Mouse (Mus musculus): ENCODE measurements around the gene Kirrel3. TPM values are rescaled to one million over a fixed set of nuclear protein-coding genes. Genes with fewer than 3 reads are reported as not detected.
A peak's percentile ranks its signal among the peaks of the same experiment; 100 is the strongest.

The Kirrel3 gene
- polyA plus RNA-seq, 1 experiment from 2014 or later, result 4.0 TPM

GRCm38 (mm10) chr9:34983513-34984462 lies 498.1 kb downstream of the Kirrel3 start:
- DNase-seq (ENCODE audit: low spot score), result peak; percentile 31
- H3K27ac ChIP-seq (replicated peaks), result peak overlapping the region; percentile 64
- 44% methylated on average over 12 of the region's 12 CpGs for WGBS

GRCm38 (mm10) chr9:34986156-34986555 lies 500.5 kb downstream of the Kirrel3 start:
- no peak for DNase-seq (ENCODE audit: low spot score)
- H3K4me3 ChIP-seq, result no peak overlapping the region
- no peak overlapping the region for H3K27ac ChIP-seq (replicated peaks)
- H3K27me3 ChIP-seq (ENCODE audit: low read depth, poor library complexity, severe bottlenecking), result no peaks in the 10 kb centered on the region
- no peaks in the 10 kb centered on the region for H3K36me3 ChIP-seq
- no peaks in the 10 kb centered on the region for H3K9me3 ChIP-seq (replicated peaks)
- peaks cover 9% of the 10 kb centered on the region for H3K4me1 ChIP-seq

More at GRCm38 (mm10) chr9:34983513-34984462, 498.1 kb downstream of the Kirrel3 start:
- H3K36me3 ChIP-seq, result no peaks in the 10 kb centered on the region
- peak overlapping the region; percentile 30 for H3K4me3 ChIP-seq
- no peaks in the 10 kb centered on the region for H3K27me3 ChIP-seq (ENCODE audit: low read depth, poor library complexity, severe bottlenecking)
- H3K4me1 ChIP-seq, result peaks cover 9% of the 10 kb centered on the region
- no peaks in the 10 kb centered on the region; the same call in 1 of the 2 replicates for H3K9me3 ChIP-seq (replicated peaks)

- H3K4me1 ChIP-seq, result peaks cover 14% of the 10 kb centered on the region
- WGBS, result 90% methylated on average over 12 of the region's 12 CpGs
- H3K4me3 ChIP-seq, result no peak overlapping the region
- H3K27ac ChIP-seq (replicated peaks), result no peak overlapping the region
- no peaks in the 10 kb centered on the region for H3K36me3 ChIP-seq
- no peak for DNase-seq (ENCODE audit: low spot score)
- H3K27me3 ChIP-seq (ENCODE audit: low read depth, poor library complexity, severe bottlenecking), result no peaks in the 10 kb centered on the region
- H3K9me3 ChIP-seq (replicated peaks), result no peaks in the 10 kb centered on the region
Observed at GRCm38 (mm10) chr9:34987422-34988148, 501.9 kb downstream of the Kirrel3 start.

- Histone ChIP-seq H3K27me3 (ENCODE audit: low read depth, poor library complexity, severe bottlenecking) (no peaks in the 10 kb centered on the region; the same call in 1 of the 2 replicates), H3K36me3 (no peaks in the 10 kb centered on the region), H3K27ac (replicated peaks) (no peak overlapping the region), H3K4me1 (peaks cover 13% of the 10 kb centered on the region), H3K4me3 (no peak overlapping the region), H3K9me3 (replicated peaks) (no peaks in the 10 kb centered on the region)
- WGBS, result 83% methylated on average over 3 of the region's 3 CpGs
- no peak for DNase-seq (ENCODE audit: low spot score)
Observed at GRCm38 (mm10) chr9:34988683-34989082, 503.0 kb downstream of the Kirrel3 start.

- no peak for DNase-seq (ENCODE audit: low spot score)
- WGBS, result 51% methylated on average over 4 of the region's 4 CpGs
- H3K4me3 ChIP-seq, result no peak overlapping the region
Observed at GRCm38 (mm10) chr9:34992201-34992600, 506.5 kb downstream of the Kirrel3 start.

GRCm38 (mm10) chr9:34993467-34994211 lies 507.9 kb downstream of the Kirrel3 start:
- H3K27ac ChIP-seq (replicated peaks), result 0 out of 2 replicates have a peak overlapping the region, but pooled peaks have one; percentile 6
- H3K27me3 ChIP-seq (ENCODE audit: low read depth, poor library complexity, severe bottlenecking), result no peaks in the 10 kb centered on the region; the same call in 1 of the 2 replicates
- 86% methylated on average over 4 of the region's 4 CpGs for WGBS
- peaks cover 20% of the 10 kb centered on the region for H3K4me1 ChIP-seq
- no peak for DNase-seq (ENCODE audit: low spot score)
- no peaks in the 10 kb centered on the region for H3K9me3 ChIP-seq (replicated peaks)
- no peak overlapping the region for H3K4me3 ChIP-seq
- H3K36me3 ChIP-seq, result no peaks in the 10 kb centered on the region

More at GRCm38 (mm10) chr9:34992201-34992600, 506.5 kb downstream of the Kirrel3 start:
- Histone ChIP-seq H3K27me3 (ENCODE audit: low read depth, poor library complexity, severe bottlenecking) (no peaks in the 10 kb centered on the region; the same call in 1 of the 2 replicates), H3K4me1 (peaks cover 25% of the 10 kb centered on the region), H3K9me3 (replicated peaks) (no peaks in the 10 kb centered on the region), H3K27ac (replicated peaks) (0 out of 2 replicates have a peak overlapping the region, but pooled peaks have one; percentile 9), H3K36me3 (no peaks in the 10 kb centered on the region)

GRCm38 (mm10) chr9:34995078-34995477 lies 509.4 kb downstream of the Kirrel3 start:
- no peaks in the 10 kb centered on the region for H3K36me3 ChIP-seq
- WGBS, result 85% methylated on average over 2 of the region's 2 CpGs
- DNase-seq (ENCODE audit: low spot score), result no peak
- H3K9me3 ChIP-seq (replicated peaks), result no peaks in the 10 kb centered on the region
- no peak overlapping the region for H3K4me3 ChIP-seq
- H3K27ac ChIP-seq (replicated peaks), result peak overlapping the region; percentile 81; the same call in 1 of the 2 replicates
- no peaks in the 10 kb centered on the region; the same call in 1 of the 2 replicates for H3K27me3 ChIP-seq (ENCODE audit: low read depth, poor library complexity, severe bottlenecking)
- peaks cover 20% of the 10 kb centered on the region for H3K4me1 ChIP-seq

GRCm38 (mm10) chr9:34995660-34996378 lies 510.1 kb downstream of the Kirrel3 start:
- H3K4me3 ChIP-seq, result peak overlapping the region; percentile 30; the same call in 1 of the 2 replicates
- H3K27me3 ChIP-seq (ENCODE audit: low read depth, poor library complexity, severe bottlenecking), result no peaks in the 10 kb centered on the region; the same call in 1 of the 2 replicates
- peak overlapping the region; percentile 81 for H3K27ac ChIP-seq (replicated peaks)
- 45% methylated on average over 15 of the region's 15 CpGs for WGBS
- H3K9me3 ChIP-seq (replicated peaks), result no peaks in the 10 kb centered on the region
- H3K4me1 ChIP-seq, result peaks cover 20% of the 10 kb centered on the region
- no peaks in the 10 kb centered on the region for H3K36me3 ChIP-seq
- DNase-seq (ENCODE audit: low spot score), result peak; percentile 18

- 64% methylated on average over 9 of the region's 9 CpGs for WGBS
- peaks cover 15% of the 10 kb centered on the region for H3K4me1 ChIP-seq
Observed at GRCm38 (mm10) chr9:34997880-34998865, 512.5 kb downstream of the Kirrel3 start.

GRCm38 (mm10) chr9:35004113-35004512 lies 518.4 kb downstream of the Kirrel3 start:
- DNase-seq (ENCODE audit: low spot score), result no peak
- 95% methylated on average over 4 of the region's 4 CpGs for WGBS
- Histone ChIP-seq H3K4me3 (no peak overlapping the region), H3K27ac (replicated peaks) (no peak overlapping the region), H3K9me3 (replicated peaks) (no peaks in the 10 kb centered on the region), H3K36me3 (no peaks in the 10 kb centered on the region), H3K4me1 (no peaks in the 10 kb centered on the region), H3K27me3 (ENCODE audit: low read depth, poor library complexity, severe bottlenecking) (no peaks in the 10 kb centered on the region)

More at GRCm38 (mm10) chr9:34997880-34998865, 512.5 kb downstream of the Kirrel3 start:
- H3K9me3 ChIP-seq (replicated peaks), result no peaks in the 10 kb centered on the region
- no peaks in the 10 kb centered on the region; the same call in 1 of the 2 replicates for H3K27me3 ChIP-seq (ENCODE audit: low read depth, poor library complexity, severe bottlenecking)
- no peaks in the 10 kb centered on the region for H3K36me3 ChIP-seq
- no peak overlapping the region for H3K27ac ChIP-seq (replicated peaks)
- H3K4me3 ChIP-seq, result no peak overlapping the region
- DNase-seq (ENCODE audit: low spot score), result no peak
